Mouse (Mus musculus) liver (tissue): ENCODE data around the gene Hist2h4.

Experiments used
- DNase-seq: peaks from one replicate; pipeline ENCODE4 v3.0.0-alpha.2; 2020; ENCODE audit warnings: mixed read lengths

Hist2h4 gene

GRCm38 (mm10) chr3:96220765-96221639 lies 42.1 kb downstream of the Hist2h4 start, which contains the start of the genes Hist2h2ac and Hist2h2be:
Gene Hist2h2ac (minus strand): TSS chr3:96220880.
Gene Hist2h2be (plus strand): TSS chr3:96221119.
- DNase-seq, result peak; percentile 89

GRCm38 (mm10) chr3:96220131-96220764 lies 42.9 kb downstream of the Hist2h4 start:
- DNase-seq, result peak; percentile 57

GRCm38 (mm10) chr3:96219661-96220130 lies 43.4 kb downstream of the Hist2h4 start, which contains the start of the genes Bola1 and Hist2h2ab:
Gene Bola1 (minus strand): TSS chr3:96219709.
Gene Hist2h2ab (plus strand): TSS chr3:96219865.
- DNase-seq, result peak; percentile 78

GRCm38 (mm10) chr3:96219191-96219641 lies 43.9 kb downstream of the Hist2h4 start:
- DNase-seq, result peak; percentile 37
